Mouse (Mus musculus): ENCODE results near the gene Fgfr1op2.

Fgfr1op2 gene

GRCm38 (mm10) chr6:146641621-146642210 lies 64.7 kb downstream of the Fgfr1op2 start:
- no peak for DNase-seq (ENCODE audit: low read depth)

- DNase-seq (ENCODE audit: low read depth), result peak; percentile 99
Observed at GRCm38 (mm10) chr6:146642276-146643183, 65.5 kb downstream of the Fgfr1op2 start, which contains the start of the genes Med21 and Tm7sf3. Med21 (plus strand) TSS chr6:146642547. Tm7sf3 (minus strand) TSS chr6:146642824.

GRCm38 (mm10) chr6:146643184-146643570 lies 66.2 kb downstream of the Fgfr1op2 start:
- no peak for DNase-seq (ENCODE audit: low read depth)
